Mouse (Mus musculus): ENCODE results near the gene Zcchc10. TPM values are rescaled to one million over a fixed set of nuclear protein-coding genes. Genes with fewer than 3 reads are reported as not detected.

Gene Zcchc10
- polyA plus RNA-seq, 1 experiment from 2014 or later: 16.1 TPM

DNA sequence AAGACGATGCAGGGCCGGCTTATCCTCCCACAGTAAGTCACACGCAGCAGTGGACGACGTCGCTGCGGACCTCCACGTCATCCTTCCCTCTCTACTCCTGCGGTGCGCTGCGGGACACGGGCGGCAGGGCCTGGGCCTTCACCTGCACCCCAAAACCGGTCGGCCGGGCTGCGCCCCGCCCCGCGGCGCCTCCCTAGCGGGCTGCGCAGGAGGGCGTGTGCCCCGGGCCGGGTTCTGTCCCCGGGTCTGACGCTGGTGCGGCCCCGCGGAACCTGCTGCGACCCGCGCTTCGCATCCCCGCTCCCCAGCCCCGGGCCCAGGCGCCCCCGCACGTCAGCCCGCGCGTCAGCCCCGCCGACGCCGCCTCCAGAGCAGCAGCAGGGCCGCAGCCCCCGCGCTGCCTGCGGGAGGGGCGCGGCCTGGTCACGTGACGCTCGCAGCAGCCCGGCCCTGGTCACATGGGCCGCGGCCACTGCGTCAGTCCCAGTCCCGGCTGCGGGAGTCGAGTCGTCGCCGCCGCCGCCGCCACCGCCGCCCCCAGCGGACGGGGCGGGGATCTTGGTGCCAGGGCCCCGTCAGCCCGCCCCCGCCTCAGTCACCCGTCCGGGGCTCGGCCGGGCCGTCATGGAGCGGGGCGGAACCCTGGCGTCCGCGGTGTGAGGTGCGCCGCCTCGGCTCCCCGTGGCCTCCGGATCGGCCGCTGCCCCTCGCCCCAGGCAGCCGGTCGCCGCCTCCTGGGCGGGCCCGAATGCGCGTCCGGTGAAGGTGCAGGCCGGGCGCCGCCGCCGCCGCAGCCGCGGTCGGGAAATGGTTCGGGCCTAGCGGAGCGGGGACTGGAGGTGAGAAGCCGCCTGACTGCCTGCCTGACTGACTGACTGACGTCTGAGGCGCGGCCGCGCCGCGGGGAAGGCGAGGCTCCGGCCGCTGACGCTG, 26.1 kb downstream of the Zcchc10 start, which contains the start of gene Aff4:
Gene Aff4 (plus strand): TSS at position 543 of the 933 bp plus-strand sequence.
- peak within 1 kb of the TSS; percentile 99 for H3K27ac ChIP-seq (ENCODE audit: low read length)
- peaks cover 16% of the 10 kb centered on the region for H3K4me1 ChIP-seq (ENCODE audit: control insufficient read depth, insufficient read depth, low read length)
- H3K9me3 ChIP-seq (replicated peaks; ENCODE audit: control insufficient read depth, low read length, poor library complexity, severe bottlenecking): no peaks in the 10 kb centered on the region
- under 1% methylated on average over 121 of the region's 127 CpGs for WGBS
- peak within 1 kb of the TSS; percentile 99 for H3K9ac ChIP-seq (ENCODE audit: low read depth, low read length)
- H3K4me2 ChIP-seq (ENCODE audit: low read length): peak within 1 kb of the TSS; percentile 79
- ATAC-seq: peak; percentile 90
- no peaks in the 10 kb centered on the region for H3K36me3 ChIP-seq (ENCODE audit: control insufficient read depth, insufficient read depth, low read length)
- peak within 1 kb of the TSS; percentile 96 for H3K4me3 ChIP-seq (ENCODE audit: low read depth, low read length)
- H3K27me3 ChIP-seq (ENCODE audit: control insufficient read depth, insufficient read depth, low read depth, low read length): no peaks in the 10 kb centered on the region

DNA sequence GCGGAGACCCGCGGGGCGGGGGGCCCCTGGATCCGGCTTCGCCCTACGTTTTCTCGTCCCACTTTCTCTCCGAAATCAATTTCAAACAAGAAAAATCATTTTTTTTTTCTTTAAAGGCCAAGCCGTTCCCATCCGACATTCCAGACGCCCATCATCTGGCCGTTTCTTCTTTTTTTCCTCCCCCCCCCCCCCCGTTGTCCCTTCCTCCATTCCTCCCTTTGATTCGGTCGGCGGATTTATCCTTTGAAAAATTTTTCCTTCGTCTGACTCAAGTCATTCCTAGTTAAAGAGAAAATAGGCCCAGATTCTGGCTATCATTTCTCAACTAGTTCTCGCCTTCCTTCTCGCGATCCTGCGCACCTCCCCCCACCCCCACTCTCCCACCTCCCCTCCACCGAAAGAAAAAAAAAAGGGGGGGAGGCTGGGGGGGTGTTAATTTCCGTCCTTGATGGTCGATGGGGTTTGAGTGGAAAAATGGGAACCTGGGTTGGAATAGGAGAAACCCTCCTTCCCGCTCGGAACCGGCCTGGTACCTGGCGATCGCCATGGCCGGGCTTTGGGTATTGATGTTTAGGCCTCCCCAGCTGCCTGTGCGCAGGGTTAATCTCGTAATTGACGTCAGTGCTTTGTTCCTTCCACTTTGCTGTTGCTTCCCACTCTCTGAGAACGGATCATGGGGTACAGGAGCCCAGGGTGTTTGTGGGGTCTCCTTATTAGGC, 26.9 kb downstream of the Zcchc10 start:
- peak overlapping the region; percentile 79 for H3K4me2 ChIP-seq (ENCODE audit: low read length)
- H3K27ac ChIP-seq (ENCODE audit: low read length): peak overlapping the region; percentile 99
- H3K4me1 ChIP-seq (ENCODE audit: control insufficient read depth, insufficient read depth, low read length): peaks cover 16% of the 10 kb centered on the region
- H3K36me3 ChIP-seq (ENCODE audit: control insufficient read depth, insufficient read depth, low read length): no peaks in the 10 kb centered on the region
- H3K27me3 ChIP-seq (ENCODE audit: control insufficient read depth, insufficient read depth, low read depth, low read length): no peaks in the 10 kb centered on the region
- ATAC-seq: peak; percentile 25; the same call in 1 of the 2 replicates
- H3K4me3 ChIP-seq (ENCODE audit: low read depth, low read length): peak overlapping the region; percentile 96
- H3K9me3 ChIP-seq (replicated peaks; ENCODE audit: control insufficient read depth, low read length, poor library complexity, severe bottlenecking): no peaks in the 10 kb centered on the region
- peak overlapping the region; percentile 99 for H3K9ac ChIP-seq (ENCODE audit: low read depth, low read length)
- WGBS: 1% methylated on average over 31 of the region's 35 CpGs

DNA sequence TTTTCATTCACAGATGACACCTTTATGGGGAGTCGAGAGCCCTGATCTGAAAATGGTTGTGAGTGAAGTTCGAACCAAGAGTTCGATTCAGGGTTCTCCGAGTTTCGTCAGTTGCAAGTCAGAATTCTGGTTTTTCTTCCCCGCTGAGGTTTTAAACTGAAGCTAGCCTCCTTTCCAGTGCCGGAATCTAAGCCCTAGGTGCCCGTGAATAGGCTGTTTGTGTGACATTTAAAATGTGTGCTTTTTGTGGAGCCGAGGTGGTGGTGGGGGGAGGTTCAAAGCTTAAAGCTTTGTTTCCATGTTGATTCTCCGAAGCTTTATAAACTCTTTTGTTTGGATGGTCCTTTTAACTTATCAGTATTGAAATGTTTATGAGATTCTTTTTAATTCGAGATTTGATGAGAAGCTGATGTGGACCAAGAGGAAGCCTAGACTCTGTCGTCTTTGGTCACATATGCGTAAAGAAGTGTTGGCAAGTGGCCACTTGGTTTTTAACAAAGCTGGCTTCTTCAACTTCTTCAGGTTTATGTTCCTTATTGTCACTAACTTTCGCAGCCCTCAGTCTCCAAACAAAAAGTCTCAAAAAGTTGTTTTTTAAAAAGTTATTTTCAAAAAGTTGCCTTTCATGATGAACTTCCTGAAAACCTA, 27.6 kb downstream of the Zcchc10 start:
- WGBS: 3% methylated on average over 14 of the region's 14 CpGs

DNA sequence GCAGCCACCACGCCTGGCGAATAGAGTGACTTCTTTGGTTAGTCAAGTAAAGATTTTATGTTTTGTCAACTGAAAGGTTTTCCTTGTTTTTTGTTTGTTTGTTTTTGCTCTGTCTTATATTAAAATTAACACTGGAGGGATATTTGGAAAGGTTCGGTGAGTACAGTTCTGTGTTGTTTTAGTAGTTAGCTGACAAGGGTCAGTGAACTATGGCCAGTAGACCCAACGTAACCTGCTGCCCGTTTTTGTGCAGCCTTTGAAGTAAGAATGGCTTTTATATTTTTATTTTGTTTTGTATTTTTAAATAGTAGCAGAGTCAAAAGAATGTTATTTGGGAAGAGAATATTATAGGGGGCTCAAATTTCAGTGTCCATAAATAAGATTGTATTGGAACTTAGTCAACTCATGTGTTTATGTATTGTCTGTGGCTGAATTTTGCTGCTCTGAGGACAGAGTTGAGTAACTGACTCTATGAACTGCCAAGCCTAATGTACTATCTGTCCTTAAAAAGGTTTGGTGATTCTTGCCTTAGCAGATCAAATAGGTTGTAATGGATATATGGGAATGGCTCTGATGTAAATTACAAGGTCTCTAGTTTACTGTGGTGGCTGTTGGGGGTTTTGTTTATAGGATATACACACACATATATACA, 34.2 kb downstream of the Zcchc10 start:
- WGBS: 95% methylated on average over 5 of the region's 5 CpGs
- no peak overlapping the region for H3K27ac ChIP-seq (ENCODE audit: low read length)
- no peak overlapping the region for H3K9ac ChIP-seq (ENCODE audit: low read depth, low read length)
- no peaks in the 10 kb centered on the region for H3K9me3 ChIP-seq (replicated peaks; ENCODE audit: control insufficient read depth, low read length, poor library complexity, severe bottlenecking)
- no peak overlapping the region for H3K4me3 ChIP-seq (ENCODE audit: low read depth, low read length)
- H3K36me3 ChIP-seq (ENCODE audit: control insufficient read depth, insufficient read depth, low read length): no peaks in the 10 kb centered on the region
- no peaks in the 10 kb centered on the region for H3K27me3 ChIP-seq (ENCODE audit: control insufficient read depth, insufficient read depth, low read depth, low read length)
- peaks cover 13% of the 10 kb centered on the region for H3K4me1 ChIP-seq (ENCODE audit: control insufficient read depth, insufficient read depth, low read length)
- H3K4me2 ChIP-seq (ENCODE audit: low read length): no peak overlapping the region
- no peak for ATAC-seq

More for the DNA sequence above, 27.6 kb downstream of the Zcchc10 start:
- Histone ChIP-seq H3K27ac (ENCODE audit: low read length) (peak overlapping the region; percentile 99), H3K9ac (ENCODE audit: low read depth, low read length) (peak overlapping the region; percentile 99), H3K27me3 (ENCODE audit: control insufficient read depth, insufficient read depth, low read depth, low read length) (no peaks in the 10 kb centered on the region), H3K36me3 (ENCODE audit: control insufficient read depth, insufficient read depth, low read length) (no peaks in the 10 kb centered on the region), H3K4me1 (ENCODE audit: control insufficient read depth, insufficient read depth, low read length) (peaks cover 18% of the 10 kb centered on the region), H3K9me3 (replicated peaks; ENCODE audit: control insufficient read depth, low read length, poor library complexity, severe bottlenecking) (no peaks in the 10 kb centered on the region), H3K4me2 (ENCODE audit: low read length) (peak overlapping the region; percentile 79), H3K4me3 (ENCODE audit: low read depth, low read length) (peak overlapping the region; percentile 96)
- ATAC-seq: no peak

DNA sequence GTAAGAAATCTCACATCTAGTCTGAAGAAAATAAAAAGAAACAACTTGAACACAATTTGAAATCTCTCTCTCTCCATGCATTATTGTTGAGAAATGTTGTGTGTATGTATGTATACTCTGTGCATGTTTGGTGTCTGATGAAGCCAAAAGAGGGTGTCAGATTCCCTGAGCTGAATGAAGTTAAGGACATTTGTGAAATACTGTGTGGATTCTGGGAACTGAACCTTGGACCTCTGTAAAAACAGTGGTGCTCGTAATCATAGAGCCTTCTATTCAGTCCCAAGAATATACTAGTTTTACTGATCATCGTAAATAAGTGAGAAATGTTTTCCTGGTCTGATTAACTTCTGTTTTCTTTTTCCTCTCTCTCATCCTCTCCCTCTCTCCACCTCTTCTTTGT, 42.6 kb downstream of the Zcchc10 start:
- ATAC-seq: no peak
- WGBS: 98% methylated on average over 2 of the region's 2 CpGs
- no peaks in the 10 kb centered on the region for H3K4me1 ChIP-seq (ENCODE audit: control insufficient read depth, insufficient read depth, low read length)
- H3K9ac ChIP-seq (ENCODE audit: low read depth, low read length): no peak overlapping the region
- H3K27me3 ChIP-seq (ENCODE audit: control insufficient read depth, insufficient read depth, low read depth, low read length): no peaks in the 10 kb centered on the region
- peaks cover 7% of the 10 kb centered on the region; the same call in 1 of the 2 replicates for H3K36me3 ChIP-seq (ENCODE audit: control insufficient read depth, insufficient read depth, low read length)
- H3K9me3 ChIP-seq (replicated peaks; ENCODE audit: control insufficient read depth, low read length, poor library complexity, severe bottlenecking): no peaks in the 10 kb centered on the region
- no peak overlapping the region for H3K4me3 ChIP-seq (ENCODE audit: low read depth, low read length)
- H3K27ac ChIP-seq (ENCODE audit: low read length): no peak overlapping the region
- H3K4me2 ChIP-seq (ENCODE audit: low read length): no peak overlapping the region

DNA sequence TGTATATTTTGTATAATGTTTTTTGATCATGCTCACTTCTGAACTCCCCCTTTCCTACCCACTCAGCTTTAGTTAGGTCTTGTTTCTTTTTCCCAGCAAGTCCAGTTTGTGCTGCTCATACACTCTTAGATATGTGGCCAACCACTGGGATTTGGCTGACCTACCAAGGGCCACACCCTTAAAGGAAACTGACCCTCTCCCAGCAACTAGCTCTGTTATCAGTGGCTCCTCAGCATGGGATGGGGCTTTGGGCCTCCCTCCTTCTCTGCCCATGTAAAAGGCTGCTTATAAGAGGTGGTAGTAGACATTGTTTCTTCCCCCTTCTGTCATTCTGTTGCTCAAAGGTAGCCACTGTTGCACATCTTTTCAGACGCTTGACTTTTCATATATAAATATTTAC, 54.4 kb downstream of the Zcchc10 start:
- no peak for ATAC-seq
- Histone ChIP-seq H3K4me3 (ENCODE audit: low read depth, low read length) (no peak overlapping the region), H3K4me1 (ENCODE audit: control insufficient read depth, insufficient read depth, low read length) (no peaks in the 10 kb centered on the region), H3K9ac (ENCODE audit: low read depth, low read length) (no peak overlapping the region), H3K27me3 (ENCODE audit: control insufficient read depth, insufficient read depth, low read depth, low read length) (no peaks in the 10 kb centered on the region), H3K9me3 (replicated peaks; ENCODE audit: control insufficient read depth, low read length, poor library complexity, severe bottlenecking) (no peaks in the 10 kb centered on the region), H3K36me3 (ENCODE audit: control insufficient read depth, insufficient read depth, low read length) (peaks cover 15% of the 10 kb centered on the region), H3K27ac (ENCODE audit: low read length) (no peak overlapping the region), H3K4me2 (ENCODE audit: low read length) (no peak overlapping the region)
- 81% methylated on average over 1 of the region's 1 CpGs for WGBS

Other genes with a start within 250 kb of the Zcchc10 start
- 37.9 and 38.1 TPM in 2 replicates for gene Hspa4, start 24.2 kb upstream of the Zcchc10 start, polyA plus RNA-seq (2015; fragmentation: Nextera tagmentation; extraction: Ambion mirVana)
- gene Aff4, start 26.2 kb downstream of the Zcchc10 start, polyA plus RNA-seq (2015; fragmentation: Nextera tagmentation; extraction: Ambion mirVana): 42.4 and 53.5 TPM in 2 replicates
- not detected in 2 replicates for gene Leap2, start 98.5 kb downstream of the Zcchc10 start, polyA plus RNA-seq (2015; fragmentation: Nextera tagmentation; extraction: Ambion mirVana)
- 610 and 673 TPM in 2 replicates for gene Uqcrq, start 106.2 kb downstream of the Zcchc10 start, polyA plus RNA-seq (2015; fragmentation: Nextera tagmentation; extraction: Ambion mirVana)
- 1.8 and 3.1 TPM in 2 replicates for gene Gdf9, start 106.3 kb downstream of the Zcchc10 start, polyA plus RNA-seq (2015; fragmentation: Nextera tagmentation; extraction: Ambion mirVana)
- 0.10 TPM in 1 of 2 replicates, not detected in the other for gene Gm10447, start 132.4 kb downstream of the Zcchc10 start, polyA plus RNA-seq (2015; fragmentation: Nextera tagmentation; extraction: Ambion mirVana)
- 3.0 and 4.5 TPM in 2 replicates for gene Shroom1, start 132.5 kb downstream of the Zcchc10 start, polyA plus RNA-seq (2015; fragmentation: Nextera tagmentation; extraction: Ambion mirVana)
- gene Gm9837, start 145.8 kb downstream of the Zcchc10 start, polyA plus RNA-seq (2015; fragmentation: Nextera tagmentation; extraction: Ambion mirVana): not detected in 2 replicates
- not detected in 2 replicates for gene Gm9945, start 155.5 kb downstream of the Zcchc10 start, polyA plus RNA-seq (2015; fragmentation: Nextera tagmentation; extraction: Ambion mirVana)
- gene Sowaha, start 155.6 kb downstream of the Zcchc10 start, polyA plus RNA-seq (2015; fragmentation: Nextera tagmentation; extraction: Ambion mirVana): 1.1 and 1.6 TPM in 2 replicates
- gene Sept8, start 194.6 kb downstream of the Zcchc10 start, polyA plus RNA-seq (2015; fragmentation: Nextera tagmentation; extraction: Ambion mirVana): 20.0 and 20.7 TPM in 2 replicates
- 363 and 379 TPM in 2 replicates for gene Kif3a, start 242.7 kb downstream of the Zcchc10 start, polyA plus RNA-seq (2015; fragmentation: Nextera tagmentation; extraction: Ambion mirVana)